Mouse (Mus musculus): ENCODE data around the gene St7. TPM values are rescaled to one million over a fixed set of nuclear protein-coding genes. Genes with fewer than 3 reads are reported as not detected.

The St7 gene
- 7.2 and 8.1 TPM in 2 replicates for polyA plus RNA-seq (2012; rRNA removed)

GRCm38 (mm10) chr6:17692647-17693046 is at the start of gene St7:
Gene St7 (plus strand): TSS chr6:17692933.

Other genes with a start within 250 kb of the St7 start
- gene Met, start 229.1 kb upstream of the St7 start, polyA plus RNA-seq (2012; rRNA removed), result 3.1 and 3.6 TPM in 2 replicates
- 32.0 and 40.2 TPM in 2 replicates for gene Capza2, start 56.7 kb upstream of the St7 start, polyA plus RNA-seq (2012; rRNA removed)